Mouse (Mus musculus) cortical plate, adult 2 months (tissue): ENCODE results near the gene Mtcl1.

Experiments used
- CTCF ChIP-seq: fragments of 200-500 bp; IDR thresholded peaks from 2 replicates; pipeline ENCODE4 v1.5.1; 2011; ENCODE audit warnings: mild to moderate bottlenecking, control low read depth, low read length; ENCODE audit not compliant: insufficient read depth; ENCODE audit errors: extremely low read depth
- POLR2A ChIP-seq: fragments of 200-500 bp; IDR thresholded peaks from 2 replicates; pipeline ENCODE4 v1.6.1; 2011; ENCODE audit warnings: mild to moderate bottlenecking, low read length, control low read depth; ENCODE audit not compliant: insufficient read depth; ENCODE audit errors: extremely low read depth

GRCm38 (mm10) chr17:66365293-66365642 is 84.3 kb downstream of the Mtcl1 start:
- TF ChIP-seq CTCF (no peak), POLR2A (no peak)
